In genomic region chr6:51663178-51663577, GRCm38 (mm10) we compare ENCODE assay signal across 18 mouse cellular contexts.
"Had no signal": no experiment of that assay in that cellular context is flagged by ENCODE, and none has a peak within 500 bp of the region (broad histone marks: within the 10 kb centered on the region; RNA-seq: fewer than 3 reads in every experiment).

No protein-coding gene starts in this region.

- H3K36me3 ChIP-seq: midbrain, embryonic 10.5 days; midbrain, embryonic 12.5 days; neural tube, embryonic 13.5 days; neural tube, embryonic 15.5 days had no signal

- DNase-seq: lung, adult 18-20 months; lung, embryonic 14.5 days; lung, postnatal 10 days; midbrain, embryonic 14.5 days; retina, postnatal 1 day; right cerebral cortex, adult 18-20 months; right cerebral cortex, postnatal 25 days; right cerebral cortex, postnatal 4 days; spleen, adult 18-20 months; thymus, adult 18-20 months; thymus, postnatal 14 days; thymus, postnatal 36 days had no signal

- H3K9me3 ChIP-seq: neural tube, embryonic 15.5 days had no signal

- ATAC-seq: midbrain, embryonic 16.5 days had no signal

- H3K27ac ChIP-seq: midbrain, embryonic 10.5 days; midbrain, embryonic 12.5 days; neural tube, embryonic 13.5 days; neural tube, embryonic 15.5 days had no signal

- H3K27me3 ChIP-seq: midbrain, embryonic 12.5 days; neural tube, embryonic 13.5 days; neural tube, embryonic 15.5 days had no signal

- H3K4me3 ChIP-seq: midbrain, embryonic 10.5 days; midbrain, embryonic 12.5 days; myocyte; neural tube, embryonic 13.5 days; neural tube, embryonic 15.5 days had no signal
